Mouse (Mus musculus): ENCODE measurements at regions not wholly inside any gene's neighbourhood (a gene's known extent, or its start where the extent isn't known, plus 50 kb on each side); places are given as distances from the start of the nearest gene placed in this dataset.
"Not testable (repeated sequence)": the region's sequence is repeated elsewhere in the genome, so short reads cannot be mapped to it uniquely, and the experiment has no call there.

GRCm38 (mm10) chr12:20196386-20196785, 242.1 kb downstream of the Gm21863 start:
- DNase-seq: peak in 1 of 2 experiments; percentile 1

- not testable (repeated sequence) for DNase-seq
Observed at GRCm38 (mm10) chr12:20196905-20197304, 242.6 kb downstream of the Gm21863 start.

GRCm38 (mm10) chr12:20223921-20224320, 269.6 kb downstream of the Gm21863 start:
- DNase-seq: not testable (repeated sequence)

GRCm38 (mm10) chr12:20226831-20227230, 272.5 kb downstream of the Gm21863 start:
- not testable (repeated sequence) for DNase-seq

- DNase-seq: not testable (repeated sequence)
Observed at GRCm38 (mm10) chr12:20227427-20228160, 273.3 kb downstream of the Gm21863 start.

- not testable (repeated sequence) for DNase-seq
Observed at GRCm38 (mm10) chr12:20228321-20228999, 274.2 kb downstream of the Gm21863 start.

- not testable (repeated sequence) for DNase-seq
Observed at GRCm38 (mm10) chr12:20229441-20229840, 275.1 kb downstream of the Gm21863 start.

- DNase-seq: no peak
Observed at GRCm38 (mm10) chr12:20230141-20230892, 276.0 kb downstream of the Gm21863 start.

GRCm38 (mm10) chr12:20230893-20231235, 276.6 kb downstream of the Gm21863 start:
- DNase-seq: no peak

GRCm38 (mm10) chr12:20231528-20231927, 277.2 kb downstream of the Gm21863 start:
- no peak for DNase-seq

- no peak for DNase-seq
Observed at GRCm38 (mm10) chr12:20231986-20232541, 277.8 kb downstream of the Gm21863 start.

- no peak for DNase-seq
Observed at GRCm38 (mm10) chr12:20232746-20233453, 278.6 kb downstream of the Gm21863 start.

- DNase-seq: no peak
Observed at GRCm38 (mm10) chr12:20233454-20233831, 279.1 kb downstream of the Gm21863 start.

- DNase-seq: peak in 1 of 2 experiments; percentile 1
Observed at GRCm38 (mm10) chr12:20233871-20234307, 279.6 kb downstream of the Gm21863 start.

Measured in kidney, adult 8-10 months (tissue).